Mouse (Mus musculus) neural tube, embryonic 13.5 days (tissue): ENCODE results near the gene Axin1. TPM values are rescaled to one million over a fixed set of nuclear protein-coding genes. Genes with fewer than 3 reads are reported as not detected.
"Not testable (repeated sequence)": the region's sequence is repeated elsewhere in the genome, so short reads cannot be mapped to it uniquely, and the experiment has no call there.

Experiments used
- ATAC-seq: fragments of 200-750 bp; cut with Nextera tagmentation; 2 replicates; pipeline ENCODE4 v1.8.0; 2017; ENCODE audit warnings: low read depth, mild to moderate bottlenecking, moderate TSS enrichment, moderate library complexity
- H3K27ac ChIP-seq: fragments of 300-500 bp; sonication (generic); replicated peaks from 2 replicates; pipeline ENCODE4 v1.5.1; 2015; ENCODE audit warnings: moderate library complexity, mild to moderate bottlenecking, inconsistent platforms
- H3K27me3 ChIP-seq: fragments of 300-500 bp; sonication (generic); 2 replicates; pipeline ENCODE4 v1.6.1; 2015; ENCODE audit warnings: mild to moderate bottlenecking, inconsistent platforms
- H3K36me3 ChIP-seq: fragments of 300-500 bp; sonication (generic); 2 replicates; pipeline ENCODE4 v1.6.1; 2015; ENCODE audit warnings: mild to moderate bottlenecking, inconsistent platforms
- H3K4me1 ChIP-seq: fragments of 300-500 bp; sonication (generic); replicated peaks from 2 replicates; pipeline ENCODE4 v1.6.1; 2015; ENCODE audit warnings: inconsistent platforms
- H3K4me2 ChIP-seq: fragments of 300-500 bp; sonication (generic); 2 replicates; pipeline ENCODE4 v1.6.1; 2015; ENCODE audit warnings: inconsistent platforms, mild to moderate bottlenecking, moderate library complexity
- H3K4me3 ChIP-seq: fragments of 300-500 bp; sonication (generic); 2 replicates; pipeline ENCODE4 v1.5.1; 2015; ENCODE audit warnings: mild to moderate bottlenecking, inconsistent platforms
- H3K9ac ChIP-seq: fragments of 300-500 bp; sonication (generic); 2 replicates; pipeline ENCODE4 v1.6.1; 2015; ENCODE audit warnings: moderate library complexity, mild to moderate bottlenecking, inconsistent platforms
- H3K9me3 ChIP-seq: fragments of 300-500 bp; sonication (generic); 2 replicates; pipeline ENCODE4 v1.6.1; 2016; ENCODE audit warnings: inconsistent platforms
- WGBS: fragments of 180-500 bp; shearing (Covaris S2); methylation state at CpG from one replicate; pipeline ENCODE4 v1.1.7; 2015; 5-methylcytosine and 5-hydroxymethylcytosine counted together
- polyA plus RNA-seq: library from polyadenylated mRNA; unstranded; fragments of >200 nt; fragmentation: Nextera tagmentation; extraction: Ambion mirVana; gene quantifications from 2 replicates; pipeline ENCODE4 v1.2.1, GENCODE M21; 2015

Gene Axin1
- polyA plus RNA-seq, 1 experiment from 2014 or later, result 11.6 TPM

- Histone ChIP-seq H3K4me1 (peaks cover 11% of the 10 kb centered on the region; the same call in 1 of the 2 replicates), H3K36me3 (peaks cover 8% of the 10 kb centered on the region; the same call in 1 of the 2 replicates), H3K27ac (no peak overlapping the region), H3K4me2 (no peak overlapping the region), H3K27me3 (no peaks in the 10 kb centered on the region), H3K9me3 (no peaks in the 10 kb centered on the region), H3K9ac (no peak overlapping the region), H3K4me3 (no peak overlapping the region)
- no peak for ATAC-seq
- 97% methylated on average over 1 of the region's 1 CpGs for WGBS
Measured at GRCm38 (mm10) chr17:26162736-26163135, 24.2 kb downstream of the Axin1 start.

DNA sequence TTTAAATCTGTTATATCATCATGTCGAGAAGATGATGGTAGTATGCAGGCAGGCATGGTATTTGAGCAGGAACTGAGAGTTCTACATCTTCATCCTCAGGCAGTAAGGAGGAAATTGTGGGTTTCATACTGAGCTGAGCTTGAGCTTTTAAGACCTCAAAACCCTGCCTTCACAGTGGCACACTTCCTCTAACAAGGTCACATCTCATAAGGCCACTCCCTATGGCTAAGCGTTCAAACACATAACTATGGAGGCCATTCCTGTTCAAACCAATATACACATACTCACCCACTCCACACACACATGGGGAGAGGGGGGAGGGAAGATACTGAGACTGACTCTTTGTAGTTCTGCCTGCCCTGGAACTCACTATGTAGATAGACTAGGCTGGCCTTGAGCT lies 29.6 kb downstream of the Axin1 start:
- 89% methylated on average over 2 of the region's 2 CpGs for WGBS

GRCm38 (mm10) chr17:26175248-26175647 lies 36.8 kb downstream of the Axin1 start:
- not testable (repeated sequence) for H3K27ac ChIP-seq, H3K9ac ChIP-seq, H3K27me3 ChIP-seq, ATAC-seq, H3K4me2 ChIP-seq, H3K9me3 ChIP-seq, H3K4me1 ChIP-seq, H3K4me3 ChIP-seq
- 80% methylated on average over 2 of the region's 2 CpGs for WGBS
- H3K36me3 ChIP-seq, result peaks cover 46% of the 10 kb centered on the region

More for the DNA sequence above, 29.6 kb downstream of the Axin1 start:
- no peak overlapping the region for H3K4me2 ChIP-seq
- H3K4me1 ChIP-seq, result peaks cover 11% of the 10 kb centered on the region; the same call in 1 of the 2 replicates
- H3K4me3 ChIP-seq, result no peak overlapping the region
- H3K27ac ChIP-seq, result no peak overlapping the region
- ATAC-seq, result no peak
- H3K36me3 ChIP-seq, result peaks cover 8% of the 10 kb centered on the region; the same call in 1 of the 2 replicates
- no peaks in the 10 kb centered on the region for H3K9me3 ChIP-seq
- no peaks in the 10 kb centered on the region for H3K27me3 ChIP-seq
- no peak overlapping the region for H3K9ac ChIP-seq

DNA sequence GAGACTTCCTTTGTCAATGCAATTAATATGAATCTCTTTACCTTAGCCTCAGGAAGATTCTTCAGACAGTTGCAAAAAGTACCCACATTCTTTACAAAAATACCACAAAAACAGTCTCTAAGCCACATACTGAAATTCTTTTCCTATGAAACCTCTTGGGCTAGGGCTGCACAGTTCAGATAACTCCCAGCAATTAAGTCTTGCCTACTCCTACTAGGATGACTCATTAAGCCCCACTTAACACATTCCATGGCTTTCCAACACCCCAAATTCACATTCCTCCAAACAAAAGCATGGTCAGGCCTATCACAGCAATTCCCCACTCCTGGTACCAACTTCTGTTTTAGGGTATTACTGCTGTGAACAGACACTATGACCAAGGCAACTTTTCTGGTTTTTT lies 40.1 kb downstream of the Axin1 start:
- H3K4me2 ChIP-seq, result no peak overlapping the region
- peaks cover 58% of the 10 kb centered on the region for H3K36me3 ChIP-seq
- no peak for ATAC-seq

DNA sequence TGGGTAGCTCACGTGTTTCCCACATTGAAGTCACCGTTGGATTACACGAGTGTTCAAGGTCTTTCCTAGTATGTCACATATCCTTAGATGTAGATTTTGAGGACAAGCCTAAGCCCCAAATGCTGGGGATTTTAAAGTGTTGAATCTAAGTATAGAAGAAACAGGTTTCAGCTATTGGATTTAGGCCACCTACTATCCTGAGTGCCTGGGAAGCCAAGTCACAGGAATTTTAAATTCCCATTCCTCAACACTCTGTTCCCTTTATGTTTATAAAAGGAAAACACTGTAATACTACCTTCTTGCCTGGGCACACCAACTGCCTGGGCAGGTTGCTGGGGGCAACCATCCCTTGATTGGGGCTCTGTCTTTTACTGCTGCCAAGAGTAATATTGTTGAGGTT lies 42.7 kb downstream of the Axin1 start:
- Histone ChIP-seq H3K4me3 (no peak overlapping the region), H3K9ac (no peak overlapping the region), H3K27ac (no peak overlapping the region), H3K36me3 (peaks cover 63% of the 10 kb centered on the region), H3K4me2 (no peak overlapping the region), H3K9me3 (no peaks in the 10 kb centered on the region), H3K4me1 (no peaks in the 10 kb centered on the region), H3K27me3 (no peaks in the 10 kb centered on the region)
- 96% methylated on average over 3 of the region's 3 CpGs for WGBS
- ATAC-seq, result no peak

More for the DNA sequence above, 40.1 kb downstream of the Axin1 start:
- no peak overlapping the region for H3K4me3 ChIP-seq
- H3K4me1 ChIP-seq, result no peaks in the 10 kb centered on the region
- H3K27ac ChIP-seq, result no peak overlapping the region
- H3K9me3 ChIP-seq, result no peaks in the 10 kb centered on the region
- no peaks in the 10 kb centered on the region for H3K27me3 ChIP-seq
- H3K9ac ChIP-seq, result no peak overlapping the region

DNA sequence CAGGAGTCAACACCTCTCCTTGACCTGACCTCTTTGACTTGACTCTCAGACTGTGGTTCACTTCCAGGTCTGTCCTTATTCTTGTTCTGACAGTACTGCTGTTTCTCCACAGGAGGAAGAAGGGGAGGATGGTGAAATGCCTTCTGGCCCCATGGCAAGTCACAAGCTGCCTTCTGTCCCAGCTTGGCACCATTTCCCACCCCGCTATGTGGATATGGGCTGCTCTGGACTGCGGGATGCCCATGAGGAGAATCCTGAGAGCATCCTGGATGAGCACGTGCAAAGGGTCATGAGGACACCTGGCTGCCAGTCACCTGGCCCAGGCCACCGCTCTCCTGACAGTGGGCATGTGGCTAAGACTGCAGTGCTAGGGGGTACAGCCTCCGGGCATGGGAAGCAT lies 49.1 kb downstream of the Axin1 start:
- no peak overlapping the region for H3K27ac ChIP-seq
- no peaks in the 10 kb centered on the region for H3K27me3 ChIP-seq
- no peak overlapping the region for H3K4me2 ChIP-seq
- H3K9ac ChIP-seq, result no peak overlapping the region
- no peak overlapping the region for H3K4me3 ChIP-seq
- H3K4me1 ChIP-seq, result no peaks in the 10 kb centered on the region
- H3K9me3 ChIP-seq, result no peaks in the 10 kb centered on the region
- peaks cover 95% of the 10 kb centered on the region for H3K36me3 ChIP-seq
- 96% methylated on average over 5 of the region's 5 CpGs for WGBS
- ATAC-seq, result no peak

- peaks cover 95% of the 10 kb centered on the region for H3K36me3 ChIP-seq
- H3K4me1 ChIP-seq, result no peaks in the 10 kb centered on the region
- H3K27ac ChIP-seq, result no peak overlapping the region
- H3K4me2 ChIP-seq, result no peak overlapping the region
- WGBS, result 94% methylated on average over 11 of the region's 11 CpGs
- H3K9me3 ChIP-seq, result no peaks in the 10 kb centered on the region
- no peak overlapping the region for H3K9ac ChIP-seq
- H3K4me3 ChIP-seq, result no peak overlapping the region
- H3K27me3 ChIP-seq, result no peaks in the 10 kb centered on the region
- no peak for ATAC-seq
Measured at GRCm38 (mm10) chr17:26188091-26188805, 49.8 kb downstream of the Axin1 start.

- not testable (repeated sequence) for H3K9ac ChIP-seq, H3K4me2 ChIP-seq, H3K27me3 ChIP-seq, H3K27ac ChIP-seq, H3K4me3 ChIP-seq, ATAC-seq, H3K4me1 ChIP-seq, H3K9me3 ChIP-seq
- H3K36me3 ChIP-seq, result peaks cover 96% of the 10 kb centered on the region
- WGBS, result 96% methylated on average over 7 of the region's 7 CpGs
Measured at GRCm38 (mm10) chr17:26191486-26191885, 53.0 kb downstream of the Axin1 start.

DNA sequence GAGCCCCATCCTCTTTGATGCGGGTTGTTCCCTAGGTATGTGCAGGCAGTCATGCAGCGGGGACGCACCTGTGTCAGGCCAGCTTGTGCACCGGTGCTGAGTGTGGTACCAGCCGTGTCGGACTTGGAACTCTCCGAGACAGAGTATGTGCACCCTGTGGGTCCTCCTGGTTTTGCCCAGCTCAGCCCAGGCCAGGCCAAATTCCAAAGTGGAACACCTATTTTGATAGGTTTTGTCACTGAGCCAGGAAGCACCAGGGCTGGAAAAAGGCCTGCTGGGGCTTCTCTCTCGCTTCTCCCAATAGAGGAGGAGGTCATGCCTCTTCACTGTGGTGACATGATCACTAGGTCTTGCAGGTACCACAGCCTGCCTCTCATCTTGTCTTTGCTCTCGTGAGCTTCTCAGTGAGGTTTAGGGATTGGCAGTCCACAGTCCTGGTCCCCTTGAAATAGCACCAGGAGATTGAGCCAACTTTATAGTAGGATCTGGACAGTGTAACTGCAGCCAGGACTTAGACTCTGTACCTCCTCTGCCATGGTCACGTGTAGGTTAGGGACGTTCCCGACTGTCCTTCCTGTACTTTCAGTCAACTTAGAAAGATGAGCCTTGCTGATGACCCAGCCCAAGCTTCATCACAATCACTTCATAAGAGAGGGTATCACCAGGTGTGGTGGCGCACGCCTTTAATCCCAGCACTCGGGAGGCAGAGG lies 54.1 kb downstream of the Axin1 start:
- no peak for ATAC-seq
- Histone ChIP-seq H3K4me1 (no peaks in the 10 kb centered on the region), H3K4me3 (no peak overlapping the region), H3K36me3 (peaks cover 98% of the 10 kb centered on the region), H3K9me3 (no peaks in the 10 kb centered on the region), H3K27ac (no peak overlapping the region), H3K4me2 (no peak overlapping the region), H3K27me3 (no peaks in the 10 kb centered on the region), H3K9ac (no peak overlapping the region)
- WGBS, result 98% methylated on average over 15 of the region's 15 CpGs

GRCm38 (mm10) chr17:26198892-26199291 lies 60.4 kb downstream of the Axin1 start, which contains the start of gene Pdia2:
Gene Pdia2, minus strand, starts transcription at chr17:26199087.
- Histone ChIP-seq H3K36me3 (peaks cover 45% of the 10 kb centered on the region), H3K9me3 (no peaks in the 10 kb centered on the region), H3K27me3 (peaks cover 56% of the 10 kb centered on the region), H3K9ac (no peak within 1 kb of the TSS), H3K4me3 (no peak within 1 kb of the TSS), H3K4me2 (peak within 1 kb of the TSS; percentile 92), H3K4me1 (peaks cover 35% of the 10 kb centered on the region), H3K27ac (no peak within 1 kb of the TSS)
- 77% methylated on average over 4 of the region's 4 CpGs for WGBS
- ATAC-seq, result no peak

DNA sequence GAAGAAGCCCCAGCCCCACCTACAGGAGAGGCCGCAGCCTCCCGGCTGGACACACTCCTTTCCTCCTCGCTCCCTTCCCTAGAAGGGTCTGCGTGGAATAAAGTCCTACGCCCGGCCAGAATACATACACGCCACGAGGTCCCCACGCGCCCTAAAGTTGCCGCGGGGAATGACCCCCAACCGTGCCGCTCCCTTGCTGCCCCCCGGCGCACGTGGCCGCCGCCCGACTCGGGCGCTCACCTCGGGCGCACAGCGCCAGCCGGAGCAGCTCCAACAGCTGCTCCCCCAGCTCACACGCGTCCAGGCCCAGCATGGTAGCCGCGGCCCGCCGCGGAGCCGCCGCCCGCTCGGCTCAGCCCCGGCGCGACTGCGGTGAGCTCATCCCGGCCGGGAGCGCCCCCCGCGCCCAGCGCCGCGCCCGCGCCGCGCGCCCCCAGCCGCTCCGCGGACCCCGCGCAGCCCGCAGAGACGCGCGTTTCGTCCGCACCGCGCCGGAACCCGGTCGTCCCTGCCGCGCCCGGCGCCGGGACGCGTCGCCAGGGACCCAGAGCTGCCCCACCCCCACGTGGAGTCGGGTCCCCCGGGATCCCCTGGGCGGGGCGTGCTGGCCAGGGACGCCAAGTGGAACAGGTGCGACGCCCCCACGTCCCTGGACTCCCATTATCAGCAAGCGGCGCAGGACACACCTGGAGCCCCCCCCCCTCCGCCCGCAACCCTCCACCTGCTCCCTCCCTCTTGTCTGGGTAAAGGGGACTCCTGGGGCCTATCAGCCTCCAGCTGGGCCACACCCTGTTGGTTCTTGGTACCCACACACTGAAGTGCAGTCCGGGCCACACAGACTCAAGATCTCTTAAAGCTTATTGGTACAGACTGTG lies 62.6 kb downstream of the Axin1 start:
- H3K9me3 ChIP-seq, result no peaks in the 10 kb centered on the region
- peak overlapping the region; percentile 46 for H3K27ac ChIP-seq
- H3K4me3 ChIP-seq, result peak overlapping the region; percentile 59
- H3K9ac ChIP-seq, result peak overlapping the region; percentile 79
- peaks cover 24% of the 10 kb centered on the region for H3K36me3 ChIP-seq
- peaks cover 76% of the 10 kb centered on the region for H3K27me3 ChIP-seq
- peak overlapping the region; percentile 92 for H3K4me2 ChIP-seq
- WGBS, result under 1% methylated on average over 83 of the region's 92 CpGs
- H3K4me1 ChIP-seq, result peaks cover 35% of the 10 kb centered on the region
- peak; percentile 63 for ATAC-seq

- no peak overlapping the region for H3K4me3 ChIP-seq
Measured at GRCm38 (mm10) chr17:26201998-26202397, 63.5 kb downstream of the Axin1 start.

More at GRCm38 (mm10) chr17:26201998-26202397, 63.5 kb downstream of the Axin1 start:
- H3K9me3 ChIP-seq, result no peaks in the 10 kb centered on the region
- H3K4me1 ChIP-seq, result peaks cover 35% of the 10 kb centered on the region
- H3K27ac ChIP-seq, result no peak overlapping the region
- peaks cover 78% of the 10 kb centered on the region for H3K27me3 ChIP-seq
- no peak for ATAC-seq
- H3K36me3 ChIP-seq, result peaks cover 14% of the 10 kb centered on the region
- no peak overlapping the region for H3K9ac ChIP-seq
- H3K4me2 ChIP-seq, result no peak overlapping the region; the same call in 1 of the 2 replicates
